Mouse (Mus musculus): ENCODE measurements around the gene Actn2.

GRCm38 (mm10) chr13:12250496-12250895, 90.1 kb downstream of the Actn2 start:
- TF ChIP-seq CTCF (IDR thresholded peaks at IDR 0.05; ENCODE audit: control insufficient read depth, insufficient read depth, low read length) (no peak), POLR2A (IDR thresholded peaks at IDR 0.05; ENCODE audit: borderline replicate concordance, control insufficient read depth, low read depth, low read length) (no peak)

Measured in bone marrow, adult 2 months (tissue).